Mouse (Mus musculus) hematopoietic stem cell, adult 5-6 weeks (primary cell): Measurements from ENCODE around the gene Eif4a3. TPM values are rescaled to one million over a fixed set of nuclear protein-coding genes. Genes with fewer than 3 reads are reported as not detected.
"Not testable (repeated sequence)": the region's sequence is repeated elsewhere in the genome, so short reads cannot be mapped to it uniquely, and the experiment has no call there.

Experiments
- ATAC-seq, 2 experiments: fragments of 125-278 bp in 1 of 2; replicated peaks in 1 of 2; 2 replicates each; pipeline ENCODE4 v1.8.0; 2016 to 2017; ENCODE audit warnings: inconsistent platforms in 2 of 2, mild to moderate bottlenecking in 2 of 2, moderate number of reproducible peaks in 2 of 2, low read depth in 1 of 2, moderate TSS enrichment in 1 of 2; ENCODE audit not compliant: low FRiP score in 2 of 2, poor library complexity in 2 of 2, severe bottlenecking in 2 of 2, insufficient read depth in 1 of 2, low TSS enrichment in 1 of 2
- total RNA-seq: library from RNA; stranded (forward); fragments of 172-1452, 232-1000 nt; gene quantifications from 2 replicates; pipeline ENCODE4 v1.2.3, GENCODE M21; 2017

Eif4a3 gene
- total RNA-seq, 1 experiment from 2014 or later: 163 TPM

- ATAC-seq: no peak
Observed at GRCm38 (mm10) chr11:119264413-119264812, 35.5 kb downstream of the Eif4a3 start.

- ATAC-seq: no peak
Observed at GRCm38 (mm10) chr11:119259977-119260376, 39.9 kb downstream of the Eif4a3 start.

- ATAC-seq: peak; percentile 27 to 65
Observed at GRCm38 (mm10) chr11:119258572-119259322, 41.1 kb downstream of the Eif4a3 start.

GRCm38 (mm10) chr11:119258216-119258571 lies 41.7 kb downstream of the Eif4a3 start:
- no peak for ATAC-seq

- not testable (repeated sequence) for ATAC-seq
Observed at GRCm38 (mm10) chr11:119256557-119256956, 43.3 kb downstream of the Eif4a3 start.

- ATAC-seq: peak; percentile 85 to 86
Observed at GRCm38 (mm10) chr11:119252854-119253541, 46.9 kb downstream of the Eif4a3 start.

GRCm38 (mm10) chr11:119250998-119251397 lies 48.9 kb downstream of the Eif4a3 start:
- no peak for ATAC-seq

- ATAC-seq: peak; percentile 51 to 55
Observed at GRCm38 (mm10) chr11:119249011-119249410, 50.9 kb downstream of the Eif4a3 start.

GRCm38 (mm10) chr11:119245543-119245942 lies 54.3 kb downstream of the Eif4a3 start:
- not testable (repeated sequence) for ATAC-seq

GRCm38 (mm10) chr11:119239480-119239879 lies 60.4 kb downstream of the Eif4a3 start:
- ATAC-seq: no peak

Other genes with a start within 250 kb of the Eif4a3 start
- gene Cbx4, start 213.9 kb downstream of the Eif4a3 start, total RNA-seq: 15.7 and 19.7 TPM in 2 replicates
- 5.5 TPM in 2 replicates for gene Tbc1d16, start 71.6 kb downstream of the Eif4a3 start, total RNA-seq
- 16.1 and 17.6 TPM in 2 replicates for gene Ccdc40, start 71.5 kb downstream of the Eif4a3 start, total RNA-seq
- gene Gaa, start 32.2 kb downstream of the Eif4a3 start, total RNA-seq: 24.5 and 39.6 TPM in 2 replicates
- not detected in 2 replicates for gene Card14, start 7.7 kb upstream of the Eif4a3 start, total RNA-seq
- 17.1 and 21.2 TPM in 2 replicates for gene Sgsh, start 55.4 kb upstream of the Eif4a3 start, total RNA-seq
- 7.7 and 7.9 TPM in 2 replicates for gene Slc26a11, start 55.5 kb upstream of the Eif4a3 start, total RNA-seq
- 105 and 116 TPM in 2 replicates for gene Rnf213, start 93.0 kb upstream of the Eif4a3 start, total RNA-seq
- 11.3 and 25.1 TPM in 2 replicates for gene Endov, start 191.3 kb upstream of the Eif4a3 start, total RNA-seq
- 0.10 TPM in 1 of 2 replicates, not detected in the other for gene Nptx1, start 247.7 kb upstream of the Eif4a3 start, total RNA-seq